Mouse (Mus musculus) embryonic facial prominence, embryonic 13.5 days (tissue): ENCODE measurements around the gene Erg. TPM values are rescaled to one million over a fixed set of nuclear protein-coding genes. Genes with fewer than 3 reads are reported as not detected.

Source experiments
- ATAC-seq: fragments of 200-750 bp; cut with Nextera tagmentation; 2 replicates; pipeline ENCODE4 v1.8.0; 2017; ENCODE audit warnings: low read depth; ENCODE audit not compliant: insufficient number of reproducible peaks, insufficient read depth, low FRiP score, low TSS enrichment
- H3K27ac ChIP-seq: fragments of 300-500 bp; sonication (generic); 2 replicates; pipeline ENCODE4 v1.5.1; 2015; ENCODE audit warnings: moderate library complexity, mild to moderate bottlenecking, inconsistent platforms
- H3K27me3 ChIP-seq: fragments of 300-500 bp; sonication (generic); 2 replicates; pipeline ENCODE4 v1.6.1; 2015; ENCODE audit warnings: mild to moderate bottlenecking, inconsistent platforms
- H3K36me3 ChIP-seq: fragments of 300-500 bp; sonication (generic); 2 replicates; pipeline ENCODE4 v1.6.1; 2015; ENCODE audit warnings: mild to moderate bottlenecking, inconsistent platforms
- H3K4me1 ChIP-seq: fragments of 300-500 bp; sonication (generic); 2 replicates; pipeline ENCODE4 v1.6.1; 2015; ENCODE audit warnings: inconsistent platforms
- H3K4me2 ChIP-seq: fragments of 300-500 bp; sonication (generic); 2 replicates; pipeline ENCODE4 v1.6.1; 2015; ENCODE audit warnings: moderate library complexity, mild to moderate bottlenecking, inconsistent platforms
- H3K4me3 ChIP-seq: fragments of 300-500 bp; sonication (generic); 2 replicates; pipeline ENCODE4 v1.5.1; 2015; ENCODE audit warnings: mild to moderate bottlenecking, inconsistent platforms
- H3K9ac ChIP-seq: fragments of 300-500 bp; sonication (generic); 2 replicates; pipeline ENCODE4 v1.6.1; 2015; ENCODE audit warnings: mild to moderate bottlenecking, inconsistent platforms
- H3K9me3 ChIP-seq: fragments of 300-500 bp; sonication (generic); 2 replicates; pipeline ENCODE4 v1.6.1; 2016; ENCODE audit warnings: inconsistent platforms
- WGBS: fragments of 180-500 bp; shearing (Covaris S2); methylation state at CpG from one replicate; pipeline ENCODE4 v1.1.7; 2015; ENCODE audit warnings: mixed read lengths; 5-methylcytosine and 5-hydroxymethylcytosine counted together
- polyA plus RNA-seq: library from polyadenylated mRNA; unstranded; fragments of >200 nt; fragmentation: Nextera tagmentation; extraction: Ambion mirVana; gene quantifications from 2 replicates; pipeline ENCODE4 v1.2.1, GENCODE M21; 2015

The Erg gene
- polyA plus RNA-seq, 1 experiment from 2014 or later: 17.2 TPM

- ATAC-seq: no peak
- H3K9ac ChIP-seq: no peak overlapping the region
- WGBS: 86% methylated on average over 7 of the region's 7 CpGs
- H3K36me3 ChIP-seq: peaks cover 2% of the 10 kb centered on the region; the same call in 1 of the 2 replicates
- H3K9me3 ChIP-seq: no peaks in the 10 kb centered on the region
- no peak overlapping the region for H3K4me3 ChIP-seq
- no peaks in the 10 kb centered on the region for H3K27me3 ChIP-seq
- H3K4me1 ChIP-seq: peaks cover 45% of the 10 kb centered on the region
- H3K27ac ChIP-seq: no peak overlapping the region
- no peak overlapping the region for H3K4me2 ChIP-seq
These were observed 224.4 kb downstream of the Erg start for GRCm38 (mm10) chr16:95361950-95362349.

- WGBS: 94% methylated on average over 18 of the region's 18 CpGs
- H3K4me2 ChIP-seq: no peak overlapping the region
- H3K9me3 ChIP-seq: no peaks in the 10 kb centered on the region
- no peak overlapping the region for H3K27ac ChIP-seq
- no peaks in the 10 kb centered on the region for H3K27me3 ChIP-seq
- H3K36me3 ChIP-seq: no peaks in the 10 kb centered on the region
- H3K4me3 ChIP-seq: no peak overlapping the region
- H3K9ac ChIP-seq: no peak overlapping the region
- H3K4me1 ChIP-seq: peaks cover 45% of the 10 kb centered on the region
- no peak for ATAC-seq
These were observed 225.4 kb downstream of the Erg start for GRCm38 (mm10) chr16:95360940-95361489.

GRCm38 (mm10) chr16:95360214-95360850 is 226.1 kb downstream of the Erg start:
- H3K27me3 ChIP-seq: no peaks in the 10 kb centered on the region
- WGBS: 89% methylated on average over 8 of the region's 8 CpGs
- ATAC-seq: no peak

GRCm38 (mm10) chr16:95356962-95357955 is 229.1 kb downstream of the Erg start:
- H3K4me1 ChIP-seq: peaks cover 41% of the 10 kb centered on the region
- H3K36me3 ChIP-seq: no peaks in the 10 kb centered on the region
- H3K9me3 ChIP-seq: no peaks in the 10 kb centered on the region
- 49% methylated on average over 12 of the region's 12 CpGs for WGBS
- H3K9ac ChIP-seq: no peak overlapping the region
- H3K27ac ChIP-seq: peak overlapping the region; percentile 36; the same call in 1 of the 2 replicates
- no peak overlapping the region for H3K4me3 ChIP-seq
- no peaks in the 10 kb centered on the region for H3K27me3 ChIP-seq
- no peak overlapping the region for H3K4me2 ChIP-seq
- peak; percentile 45; the same call in 1 of the 2 replicates for ATAC-seq

More at GRCm38 (mm10) chr16:95360214-95360850, 226.1 kb downstream of the Erg start:
- no peak overlapping the region for H3K4me3 ChIP-seq
- H3K9ac ChIP-seq: no peak overlapping the region
- no peak overlapping the region for H3K27ac ChIP-seq
- H3K4me2 ChIP-seq: no peak overlapping the region
- peaks cover 42% of the 10 kb centered on the region for H3K4me1 ChIP-seq
- H3K9me3 ChIP-seq: no peaks in the 10 kb centered on the region
- H3K36me3 ChIP-seq: no peaks in the 10 kb centered on the region

GRCm38 (mm10) chr16:95353838-95354237 is 232.6 kb downstream of the Erg start:
- 47% methylated on average over 8 of the region's 8 CpGs for WGBS
- no peak overlapping the region for H3K9ac ChIP-seq
- no peak for ATAC-seq
- no peaks in the 10 kb centered on the region for H3K27me3 ChIP-seq
- H3K4me3 ChIP-seq: no peak overlapping the region
- no peak overlapping the region for H3K27ac ChIP-seq
- no peaks in the 10 kb centered on the region for H3K36me3 ChIP-seq
- peaks cover 46% of the 10 kb centered on the region for H3K4me1 ChIP-seq
- no peak overlapping the region for H3K4me2 ChIP-seq
- H3K9me3 ChIP-seq: no peaks in the 10 kb centered on the region

- no peak for ATAC-seq
- WGBS: 54% methylated on average over 8 of the region's 8 CpGs
These were observed 234.1 kb downstream of the Erg start for GRCm38 (mm10) chr16:95352266-95352665.

GRCm38 (mm10) chr16:95350499-95350898 is 235.9 kb downstream of the Erg start:
- no peak overlapping the region for H3K27ac ChIP-seq
- no peaks in the 10 kb centered on the region for H3K36me3 ChIP-seq
- H3K9ac ChIP-seq: no peak overlapping the region
- ATAC-seq: no peak
- peaks cover 32% of the 10 kb centered on the region for H3K4me1 ChIP-seq
- H3K9me3 ChIP-seq: no peaks in the 10 kb centered on the region
- H3K4me2 ChIP-seq: no peak overlapping the region
- 32% methylated on average over 3 of the region's 3 CpGs for WGBS
- no peaks in the 10 kb centered on the region for H3K27me3 ChIP-seq
- no peak overlapping the region for H3K4me3 ChIP-seq

More at GRCm38 (mm10) chr16:95352266-95352665, 234.1 kb downstream of the Erg start:
- Histone ChIP-seq H3K4me2 (no peak overlapping the region), H3K27ac (no peak overlapping the region), H3K36me3 (no peaks in the 10 kb centered on the region), H3K9me3 (no peaks in the 10 kb centered on the region), H3K9ac (no peak overlapping the region), H3K27me3 (no peaks in the 10 kb centered on the region), H3K4me3 (no peak overlapping the region), H3K4me1 (peaks cover 38% of the 10 kb centered on the region)

GRCm38 (mm10) chr16:95349745-95350144 is 236.6 kb downstream of the Erg start:
- peaks cover 32% of the 10 kb centered on the region for H3K4me1 ChIP-seq
- H3K27ac ChIP-seq: no peak overlapping the region
- H3K4me2 ChIP-seq: no peak overlapping the region
- H3K9me3 ChIP-seq: no peaks in the 10 kb centered on the region
- 74% methylated on average over 5 of the region's 5 CpGs for WGBS
- no peaks in the 10 kb centered on the region for H3K27me3 ChIP-seq
- ATAC-seq: no peak
- H3K36me3 ChIP-seq: no peaks in the 10 kb centered on the region
- H3K4me3 ChIP-seq: no peak overlapping the region
- H3K9ac ChIP-seq: no peak overlapping the region

GRCm38 (mm10) chr16:95349344-95349743 is 237.0 kb downstream of the Erg start:
- no peaks in the 10 kb centered on the region for H3K27me3 ChIP-seq
- ATAC-seq: no peak
- 92% methylated on average over 6 of the region's 6 CpGs for WGBS
- no peak overlapping the region for H3K4me2 ChIP-seq
- H3K4me3 ChIP-seq: no peak overlapping the region
- no peak overlapping the region for H3K27ac ChIP-seq
- no peaks in the 10 kb centered on the region for H3K9me3 ChIP-seq
- no peaks in the 10 kb centered on the region for H3K36me3 ChIP-seq
- H3K9ac ChIP-seq: no peak overlapping the region
- peaks cover 31% of the 10 kb centered on the region for H3K4me1 ChIP-seq

GRCm38 (mm10) chr16:95348555-95348954 is 237.8 kb downstream of the Erg start:
- no peak overlapping the region for H3K4me3 ChIP-seq
- no peak overlapping the region for H3K4me2 ChIP-seq
- peaks cover 23% of the 10 kb centered on the region; the same call in 1 of the 2 replicates for H3K4me1 ChIP-seq
- no peaks in the 10 kb centered on the region for H3K36me3 ChIP-seq
- WGBS: 87% methylated on average over 9 of the region's 9 CpGs
- no peaks in the 10 kb centered on the region for H3K27me3 ChIP-seq
- no peak for ATAC-seq
- no peaks in the 10 kb centered on the region for H3K9me3 ChIP-seq
- H3K9ac ChIP-seq: no peak overlapping the region
- H3K27ac ChIP-seq: no peak overlapping the region

- Histone ChIP-seq H3K4me3 (no peak overlapping the region), H3K27ac (no peak overlapping the region), H3K9me3 (no peaks in the 10 kb centered on the region), H3K4me1 (0 out of 2 replicates have a peak, but pooled peaks cover 15% of the 10 kb centered on the region), H3K27me3 (peaks cover 8% of the 10 kb centered on the region), H3K4me2 (no peak overlapping the region), H3K36me3 (no peaks in the 10 kb centered on the region), H3K9ac (no peak overlapping the region)
- no peak for ATAC-seq
- 26% methylated on average over 3 of the region's 3 CpGs for WGBS
These were observed 239.2 kb downstream of the Erg start for GRCm38 (mm10) chr16:95347202-95347601.
